Comparison of ENCODE assay signal across 8 mouse cellular contexts in genomic region chr11:59308164-59308542, GRCm38 (mm10). TPM values are rescaled to one million over a fixed set of nuclear protein-coding genes. Genes with fewer than 3 reads are reported as not detected.
DNase-seq lines count a peak whose midpoint lies in the region; ATAC-seq and TF ChIP-seq lines count a peak whose summit lies in the region.

No protein-coding gene starts in this region.

- peaks cover 59% of the 10 kb centered on the region for H3K4me1 ChIP-seq in E14TG2a.4 (replicated peaks; ENCODE audit: low read depth, low read length)
- peaks cover 72% of the 10 kb centered on the region for H3K4me1 ChIP-seq in limb, embryonic 12.5 days (replicated peaks)

- H3K9me3 ChIP-seq in E14TG2a.4 (ENCODE audit: low read length) = no peaks in the 10 kb centered on the region
- no peaks in the 10 kb centered on the region for H3K9me3 ChIP-seq in limb, embryonic 12.5 days

- H3K27me3 ChIP-seq in E14TG2a.4 (ENCODE audit: insufficient read depth, low read length) = peaks cover 82% of the 10 kb centered on the region
- peaks cover 74% of the 10 kb centered on the region for H3K27me3 ChIP-seq in limb, embryonic 12.5 days

- peak overlapping the region; percentile 77 for H3K27ac ChIP-seq in limb, embryonic 12.5 days

- H3K4me3 ChIP-seq in E14TG2a.4 (replicated peaks; ENCODE audit: low read length) = peak overlapping the region; percentile 82
- peak overlapping the region; percentile 69 for H3K4me3 ChIP-seq in limb, embryonic 12.5 days (replicated peaks)

- ATAC-seq in limb, embryonic 12.5 days (ENCODE audit: insufficient number of reproducible peaks, insufficient read depth, low FRiP score, low TSS enrichment, low read depth) = no peak
- ATAC-seq in CD4-positive, CD25-positive, alpha-beta regulatory T cell, adult 4 months = no peak

- WGBS in limb, embryonic 12.5 days = 18% methylated on average over 12 of the region's 12 CpGs

- no peaks in the 10 kb centered on the region for H3K36me3 ChIP-seq in E14TG2a.4 (ENCODE audit: insufficient read depth, low read length)
- H3K36me3 ChIP-seq in limb, embryonic 12.5 days = no peaks in the 10 kb centered on the region

- peak; percentile 91 for DNase-seq in 3134 (ENCODE audit: extremely low read depth, insufficient read length, low spot score)
- DNase-seq in gastrocnemius, postnatal 10 days = peak; percentile 52
- no peak for DNase-seq in thymus, postnatal 36 days
- DNase-seq in left cerebral cortex, adult 18-20 months (ENCODE audit: low spot score in 2 of 2) = no peak
- DNase-seq in thymus, postnatal 0 days (ENCODE audit: low spot score) = no peak

- H3K9ac ChIP-seq in limb, embryonic 12.5 days (replicated peaks) = peak overlapping the region; percentile 56; the same call in 1 of the 2 replicates

- no peak for TF ChIP-seq CTCF in E14TG2a.4 (conservative IDR thresholded peaks at IDR 0.05; ENCODE audit: low read length)

- H3K4me2 ChIP-seq in limb, embryonic 12.5 days = peak overlapping the region; percentile 92

RNA-seq across cellular contexts. Expression of gene Wnt9a, which starts 1.4 kb away (rescaled TPM):
- 10 to 100 TPM; 11.1 to 11.8 TPM for total RNA-seq in gastrocnemius, postnatal 10 days (2021)
- 5.0 and 5.6 TPM in 2 replicates for polyA plus RNA-seq in limb, embryonic 12.5 days (2016; fragmentation: Nextera tagmentation; extraction: Ambion mirVana)
- not detected for polyA plus RNA-seq in CD4-positive, CD25-positive, alpha-beta regulatory T cell, adult 4 months (2017; shearing (Covaris generic))
- 10 to 100 TPM; 11.9 to 17.2 TPM for total RNA-seq in left cerebral cortex, adult 18-20 months (2021)
- polyA plus RNA-seq in thymus, postnatal 0 days (2015; fragmentation: Nextera tagmentation; extraction: Ambion mirVana) = 1.2 TPM in 2 replicates

RNA-seq across cellular contexts. Expression of gene Wnt3a, which starts 17.6 kb away (rescaled TPM):
- total RNA-seq in gastrocnemius, postnatal 10 days (2021) = not detected
- 1.6 and 2.6 TPM in 2 replicates for polyA plus RNA-seq in limb, embryonic 12.5 days (2016; fragmentation: Nextera tagmentation; extraction: Ambion mirVana)
- not detected for polyA plus RNA-seq in CD4-positive, CD25-positive, alpha-beta regulatory T cell, adult 4 months (2017; shearing (Covaris generic))
- under 1 TPM in 1 of 2 experiments, not detected in 1; 0.12 TPM for total RNA-seq in left cerebral cortex, adult 18-20 months (2021)
- polyA plus RNA-seq in thymus, postnatal 0 days (2015; fragmentation: Nextera tagmentation; extraction: Ambion mirVana) = 0.13 and 0.20 TPM in 2 replicates

Comparison
In these comparisons a context has a peak if more than half of its experiments do, and no peak if none do; other contexts are left out.
1. DNase-seq: peak in 3134 (single experiment) and gastrocnemius, postnatal 10 days (single experiment); none in thymus, postnatal 36 days (0 of 2), left cerebral cortex, adult 18-20 months (0 of 2) and thymus, postnatal 0 days (single experiment).